Mouse (Mus musculus): Measurements from ENCODE around the gene Cdc34b. TPM values are rescaled to one million over a fixed set of nuclear protein-coding genes. Genes with fewer than 3 reads are reported as not detected.

Cdc34b gene
- polyA plus RNA-seq, 1 experiment from 2014 or later = not detected

- WGBS = 51% methylated on average over 5 of the region's 5 CpGs
- peaks cover 4% of the 10 kb centered on the region; the same call in 1 of the 2 replicates for H3K4me1 ChIP-seq (replicated peaks; ENCODE audit: control insufficient read depth, insufficient read depth, low read length)
- H3K4me2 ChIP-seq (ENCODE audit: low read length) = no peak within 1 kb of the TSS
- H3K9ac ChIP-seq (replicated peaks; ENCODE audit: low read depth, low read length) = no peak within 1 kb of the TSS
- no peak within 1 kb of the TSS for H3K4me3 ChIP-seq (replicated peaks; ENCODE audit: low read length)
- H3K27me3 ChIP-seq (replicated peaks; ENCODE audit: control insufficient read depth, insufficient read depth, low read length) = no peaks in the 10 kb centered on the region
- no peaks in the 10 kb centered on the region for H3K9me3 ChIP-seq (ENCODE audit: control insufficient read depth, low read length)
- ATAC-seq = no peak
- H3K27ac ChIP-seq (ENCODE audit: low read length) = no peak within 1 kb of the TSS
- H3K36me3 ChIP-seq (ENCODE audit: control insufficient read depth, insufficient read depth) = no peaks in the 10 kb centered on the region
Observed at GRCm38 (mm10) chr11:94704472-94704871, 37.1 kb upstream of the Cdc34b start, which contains the start of gene Gm11541. Gene Gm11541 (minus strand): TSS chr11:94704499.

- H3K4me3 ChIP-seq (replicated peaks; ENCODE audit: low read length) = no peak overlapping the region
- 65% methylated on average over 11 of the region's 11 CpGs for WGBS
- ATAC-seq = no peak
- H3K4me2 ChIP-seq (ENCODE audit: low read length) = no peak overlapping the region
- no peak overlapping the region for H3K9ac ChIP-seq (replicated peaks; ENCODE audit: low read depth, low read length)
- H3K4me1 ChIP-seq (replicated peaks; ENCODE audit: control insufficient read depth, insufficient read depth, low read length) = no peaks in the 10 kb centered on the region
- no peak overlapping the region for H3K27ac ChIP-seq (ENCODE audit: low read length)
- no peaks in the 10 kb centered on the region for H3K9me3 ChIP-seq (ENCODE audit: control insufficient read depth, low read length)
- H3K27me3 ChIP-seq (replicated peaks; ENCODE audit: control insufficient read depth, insufficient read depth, low read length) = no peaks in the 10 kb centered on the region
- no peaks in the 10 kb centered on the region for H3K36me3 ChIP-seq (ENCODE audit: control insufficient read depth, insufficient read depth)
Observed at GRCm38 (mm10) chr11:94713246-94713860, 28.2 kb upstream of the Cdc34b start.

GRCm38 (mm10) chr11:94715622-94716021 lies 26.0 kb upstream of the Cdc34b start:
- no peaks in the 10 kb centered on the region for H3K27me3 ChIP-seq (replicated peaks; ENCODE audit: control insufficient read depth, insufficient read depth, low read length)
- H3K4me3 ChIP-seq (replicated peaks; ENCODE audit: low read length) = no peak overlapping the region
- H3K9ac ChIP-seq (replicated peaks; ENCODE audit: low read depth, low read length) = no peak overlapping the region
- ATAC-seq = no peak
- no peak overlapping the region for H3K4me2 ChIP-seq (ENCODE audit: low read length)
- WGBS = 73% methylated on average over 5 of the region's 5 CpGs
- no peaks in the 10 kb centered on the region for H3K9me3 ChIP-seq (ENCODE audit: control insufficient read depth, low read length)
- H3K27ac ChIP-seq (ENCODE audit: low read length) = no peak overlapping the region
- no peaks in the 10 kb centered on the region for H3K36me3 ChIP-seq (ENCODE audit: control insufficient read depth, insufficient read depth)
- no peaks in the 10 kb centered on the region for H3K4me1 ChIP-seq (replicated peaks; ENCODE audit: control insufficient read depth, insufficient read depth, low read length)

- Histone ChIP-seq H3K4me2 (ENCODE audit: low read length) (no peak overlapping the region), H3K9me3 (ENCODE audit: control insufficient read depth, low read length) (no peaks in the 10 kb centered on the region), H3K4me1 (replicated peaks; ENCODE audit: control insufficient read depth, insufficient read depth, low read length) (no peaks in the 10 kb centered on the region), H3K27ac (ENCODE audit: low read length) (no peak overlapping the region), H3K4me3 (replicated peaks; ENCODE audit: low read length) (no peak overlapping the region), H3K9ac (replicated peaks; ENCODE audit: low read depth, low read length) (no peak overlapping the region), H3K36me3 (ENCODE audit: control insufficient read depth, insufficient read depth) (no peaks in the 10 kb centered on the region), H3K27me3 (replicated peaks; ENCODE audit: control insufficient read depth, insufficient read depth, low read length) (no peaks in the 10 kb centered on the region)
- 20% methylated on average over 9 of the region's 9 CpGs for WGBS
- ATAC-seq = no peak
Observed at GRCm38 (mm10) chr11:94716754-94717153, 24.8 kb upstream of the Cdc34b start.

GRCm38 (mm10) chr11:94717239-94717638 lies 24.3 kb upstream of the Cdc34b start:
- Histone ChIP-seq H3K4me1 (replicated peaks; ENCODE audit: control insufficient read depth, insufficient read depth, low read length) (no peaks in the 10 kb centered on the region), H3K27ac (ENCODE audit: low read length) (no peak overlapping the region), H3K4me3 (replicated peaks; ENCODE audit: low read length) (no peak overlapping the region), H3K9me3 (ENCODE audit: control insufficient read depth, low read length) (no peaks in the 10 kb centered on the region), H3K4me2 (ENCODE audit: low read length) (no peak overlapping the region), H3K9ac (replicated peaks; ENCODE audit: low read depth, low read length) (no peak overlapping the region), H3K27me3 (replicated peaks; ENCODE audit: control insufficient read depth, insufficient read depth, low read length) (no peaks in the 10 kb centered on the region), H3K36me3 (ENCODE audit: control insufficient read depth, insufficient read depth) (no peaks in the 10 kb centered on the region)
- 48% methylated on average over 11 of the region's 11 CpGs for WGBS
- ATAC-seq = no peak

- no peaks in the 10 kb centered on the region for H3K4me1 ChIP-seq (replicated peaks; ENCODE audit: control insufficient read depth, insufficient read depth, low read length)
- no peak for ATAC-seq
- H3K4me3 ChIP-seq (replicated peaks; ENCODE audit: low read length) = no peak overlapping the region
- H3K4me2 ChIP-seq (ENCODE audit: low read length) = no peak overlapping the region
- H3K27me3 ChIP-seq (replicated peaks; ENCODE audit: control insufficient read depth, insufficient read depth, low read length) = no peaks in the 10 kb centered on the region
- no peaks in the 10 kb centered on the region for H3K9me3 ChIP-seq (ENCODE audit: control insufficient read depth, low read length)
- H3K36me3 ChIP-seq (ENCODE audit: control insufficient read depth, insufficient read depth) = no peaks in the 10 kb centered on the region
- no peak overlapping the region for H3K27ac ChIP-seq (ENCODE audit: low read length)
- H3K9ac ChIP-seq (replicated peaks; ENCODE audit: low read depth, low read length) = no peak overlapping the region
- WGBS = 86% methylated on average over 7 of the region's 7 CpGs
Observed at GRCm38 (mm10) chr11:94718113-94718909, 23.3 kb upstream of the Cdc34b start.

- ATAC-seq = no peak
- no peaks in the 10 kb centered on the region for H3K4me1 ChIP-seq (replicated peaks; ENCODE audit: control insufficient read depth, insufficient read depth, low read length)
- no peaks in the 10 kb centered on the region for H3K9me3 ChIP-seq (ENCODE audit: control insufficient read depth, low read length)
- no peak overlapping the region for H3K4me3 ChIP-seq (replicated peaks; ENCODE audit: low read length)
- H3K27me3 ChIP-seq (replicated peaks; ENCODE audit: control insufficient read depth, insufficient read depth, low read length) = no peaks in the 10 kb centered on the region
- 76% methylated on average over 2 of the region's 2 CpGs for WGBS
- H3K4me2 ChIP-seq (ENCODE audit: low read length) = no peak overlapping the region
- H3K27ac ChIP-seq (ENCODE audit: low read length) = no peak overlapping the region
- no peak overlapping the region for H3K9ac ChIP-seq (replicated peaks; ENCODE audit: low read depth, low read length)
- no peaks in the 10 kb centered on the region for H3K36me3 ChIP-seq (ENCODE audit: control insufficient read depth, insufficient read depth)
Observed at GRCm38 (mm10) chr11:94719216-94719615, 22.4 kb upstream of the Cdc34b start.

- no peak for ATAC-seq
- 88% methylated on average over 3 of the region's 3 CpGs for WGBS
- H3K27ac ChIP-seq (ENCODE audit: low read length) = no peak overlapping the region
Observed at GRCm38 (mm10) chr11:94727306-94727705, 14.3 kb upstream of the Cdc34b start.

GRCm38 (mm10) chr11:94728545-94728944 lies 13.0 kb upstream of the Cdc34b start:
- H3K9me3 ChIP-seq (ENCODE audit: control insufficient read depth, low read length) = no peaks in the 10 kb centered on the region
- no peaks in the 10 kb centered on the region for H3K36me3 ChIP-seq (ENCODE audit: control insufficient read depth, insufficient read depth)
- H3K4me1 ChIP-seq (replicated peaks; ENCODE audit: control insufficient read depth, insufficient read depth, low read length) = no peaks in the 10 kb centered on the region
- ATAC-seq = no peak
- H3K4me2 ChIP-seq (ENCODE audit: low read length) = no peak overlapping the region
- H3K4me3 ChIP-seq (replicated peaks; ENCODE audit: low read length) = no peak overlapping the region
- 79% methylated on average over 3 of the region's 3 CpGs for WGBS
- no peak overlapping the region for H3K27ac ChIP-seq (ENCODE audit: low read length)
- H3K9ac ChIP-seq (replicated peaks; ENCODE audit: low read depth, low read length) = no peak overlapping the region
- H3K27me3 ChIP-seq (replicated peaks; ENCODE audit: control insufficient read depth, insufficient read depth, low read length) = no peaks in the 10 kb centered on the region

More at GRCm38 (mm10) chr11:94727306-94727705, 14.3 kb upstream of the Cdc34b start:
- H3K4me1 ChIP-seq (replicated peaks; ENCODE audit: control insufficient read depth, insufficient read depth, low read length) = no peaks in the 10 kb centered on the region
- no peak overlapping the region for H3K4me2 ChIP-seq (ENCODE audit: low read length)
- no peak overlapping the region for H3K9ac ChIP-seq (replicated peaks; ENCODE audit: low read depth, low read length)
- H3K27me3 ChIP-seq (replicated peaks; ENCODE audit: control insufficient read depth, insufficient read depth, low read length) = no peaks in the 10 kb centered on the region
- no peaks in the 10 kb centered on the region for H3K36me3 ChIP-seq (ENCODE audit: control insufficient read depth, insufficient read depth)
- H3K9me3 ChIP-seq (ENCODE audit: control insufficient read depth, low read length) = no peaks in the 10 kb centered on the region
- H3K4me3 ChIP-seq (replicated peaks; ENCODE audit: low read length) = no peak overlapping the region

Measured in forebrain, embryonic 16.5 days (tissue).